Mouse (Mus musculus): ENCODE results near the gene Cacnb4.

Gene Cacnb4

DNA sequence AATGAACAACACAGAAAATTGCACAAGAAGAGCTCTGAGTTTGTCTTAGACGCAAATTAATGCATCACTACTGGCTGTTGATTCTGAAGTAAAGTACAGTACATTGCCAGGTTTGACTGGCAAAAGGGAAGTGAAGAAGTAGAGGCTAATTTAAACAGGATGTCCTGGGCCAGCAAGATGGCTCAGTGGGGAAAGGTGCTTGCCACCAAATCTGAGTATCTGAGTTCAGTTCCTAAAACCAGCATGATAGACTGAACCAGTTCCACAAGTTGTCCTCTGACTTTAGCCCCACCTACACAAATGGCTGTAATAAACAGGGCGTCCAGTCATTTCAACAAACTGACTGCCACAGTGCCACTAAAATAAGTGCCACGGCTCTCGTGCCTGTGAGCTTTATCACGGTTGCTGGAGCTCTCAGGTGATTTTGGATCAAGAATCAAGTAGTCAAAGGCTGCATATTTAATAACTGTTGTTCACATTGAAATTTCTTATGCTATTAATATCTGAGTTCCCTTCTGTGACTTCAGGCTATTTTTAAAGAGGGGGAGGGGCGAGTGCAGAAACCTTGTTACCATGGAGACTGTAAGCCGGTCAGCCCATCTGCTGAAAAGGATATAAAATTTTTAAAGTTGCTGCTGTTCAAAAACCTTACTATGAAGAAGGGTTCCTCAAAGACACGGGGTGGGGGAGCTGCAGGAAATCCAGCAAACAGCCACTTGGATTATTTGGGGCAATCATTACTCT lies 29.2 kb downstream of the Cacnb4 start:
- no peak for DNase-seq (ENCODE audit: low spot score)

DNA sequence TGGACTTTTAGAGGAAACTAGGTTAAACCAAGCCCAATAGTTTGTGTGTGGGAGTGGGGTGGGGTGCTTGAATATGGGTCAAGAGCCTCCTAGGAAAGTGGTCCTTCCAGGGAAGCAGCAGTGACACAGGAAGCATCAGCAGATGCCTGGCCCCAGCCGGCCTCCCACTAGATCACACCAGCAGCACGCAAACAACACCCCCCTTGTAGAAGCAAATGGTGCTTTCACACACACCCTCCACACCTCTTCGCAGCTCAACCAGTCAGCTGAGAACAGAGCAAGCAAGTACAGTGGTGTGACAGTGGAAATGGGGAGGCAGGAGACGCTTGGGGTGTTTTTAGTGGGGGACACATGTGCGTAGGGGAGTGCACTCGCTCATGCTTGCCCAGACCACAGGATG lies 33.0 kb downstream of the Cacnb4 start:
- DNase-seq (ENCODE audit: low spot score) = no peak

DNA sequence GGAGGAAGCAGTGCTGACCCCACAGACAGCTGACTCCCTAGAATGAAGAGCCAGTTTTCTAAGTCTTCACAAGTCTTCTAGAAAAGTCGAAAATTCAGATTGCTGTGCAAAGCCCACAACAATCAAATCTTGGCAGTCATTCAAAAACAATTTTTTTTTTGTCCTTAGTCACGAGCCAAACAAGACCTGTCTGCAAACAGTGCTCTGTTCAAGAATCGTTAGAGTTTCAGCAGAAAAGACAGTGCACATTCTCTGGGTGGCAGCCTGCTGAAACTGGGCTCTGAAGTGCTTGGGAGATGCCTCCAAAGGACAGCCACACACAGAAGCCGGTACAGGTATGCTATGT lies 37.1 kb downstream of the Cacnb4 start:
- no peak for DNase-seq (ENCODE audit: low spot score)

- no peak for DNase-seq (ENCODE audit: low spot score)
These were observed 37.6 kb downstream of the Cacnb4 start for GRCm38 (mm10) chr2:52638857-52639529.

GRCm38 (mm10) chr2:52638226-52638625 lies 38.4 kb downstream of the Cacnb4 start:
- no peak for DNase-seq (ENCODE audit: low spot score)

- no peak for DNase-seq (ENCODE audit: low spot score)
These were observed 40.6 kb downstream of the Cacnb4 start for GRCm38 (mm10) chr2:52636051-52636450.

DNA sequence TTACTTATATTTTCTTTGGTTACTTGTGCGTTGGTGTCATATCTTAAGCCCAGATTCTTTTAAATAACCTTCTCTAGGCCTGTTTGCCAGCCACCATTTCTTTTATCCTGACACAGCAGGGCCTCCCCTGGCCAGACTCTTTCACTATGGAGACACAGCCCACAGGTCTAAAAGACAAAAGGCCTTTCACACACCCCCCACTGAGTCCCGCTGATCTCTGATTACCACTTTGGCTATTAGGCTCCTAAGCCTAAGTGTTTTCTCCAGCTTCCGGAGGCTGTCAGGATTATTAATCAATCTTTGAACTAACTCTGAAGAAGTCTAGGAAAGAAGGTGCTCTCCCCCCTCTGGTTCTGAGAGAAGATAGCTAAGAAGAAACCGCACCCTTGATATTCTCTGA lies 41.3 kb downstream of the Cacnb4 start:
- DNase-seq (ENCODE audit: low spot score) = no peak

- DNase-seq (ENCODE audit: low spot score) = peak; percentile 4
These were observed 43.8 kb downstream of the Cacnb4 start for GRCm38 (mm10) chr2:52632880-52633279.

DNA sequence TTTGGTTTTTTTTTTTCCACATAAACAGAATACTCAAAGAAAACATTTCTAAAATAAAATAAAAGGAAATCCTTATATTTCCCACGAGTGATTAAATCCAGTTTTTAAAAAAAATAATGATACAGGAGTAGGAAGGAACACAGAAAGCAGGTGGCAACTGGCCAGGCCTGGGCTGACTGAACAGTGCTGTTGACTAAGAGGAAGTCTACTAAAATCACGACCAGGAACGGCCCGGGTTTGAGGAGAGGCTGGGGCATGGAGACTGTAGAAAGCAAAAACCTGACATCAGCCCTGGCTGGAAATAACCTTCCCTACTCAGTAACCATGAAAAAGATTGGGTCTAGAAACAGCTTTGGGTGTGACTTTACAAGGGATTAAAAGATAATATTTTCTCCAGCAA lies 48.4 kb downstream of the Cacnb4 start:
- DNase-seq (ENCODE audit: low spot score) = no peak

GRCm38 (mm10) chr2:52626266-52626665 lies 50.4 kb downstream of the Cacnb4 start:
- DNase-seq (ENCODE audit: low spot score) = no peak

DNA sequence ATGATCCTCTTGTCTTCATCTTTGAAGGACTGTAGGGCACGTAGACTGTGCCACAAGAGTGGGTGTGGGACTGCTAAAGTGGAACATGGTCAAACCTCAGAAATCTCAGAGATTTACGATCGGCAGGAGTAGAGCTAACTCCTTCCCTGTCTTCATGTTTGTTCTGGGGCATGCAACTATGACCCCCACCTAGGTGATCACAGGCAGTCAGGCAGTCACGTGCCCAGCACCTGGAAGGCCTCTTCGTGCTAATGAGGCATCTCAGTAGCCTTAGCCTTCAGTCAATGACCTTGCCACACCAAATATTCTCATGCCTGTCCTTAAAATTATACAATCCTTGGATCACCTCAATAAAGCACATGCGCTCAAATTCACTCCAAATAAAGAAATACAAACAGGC lies 50.9 kb downstream of the Cacnb4 start:
- no peak for DNase-seq (ENCODE audit: low spot score)

DNA sequence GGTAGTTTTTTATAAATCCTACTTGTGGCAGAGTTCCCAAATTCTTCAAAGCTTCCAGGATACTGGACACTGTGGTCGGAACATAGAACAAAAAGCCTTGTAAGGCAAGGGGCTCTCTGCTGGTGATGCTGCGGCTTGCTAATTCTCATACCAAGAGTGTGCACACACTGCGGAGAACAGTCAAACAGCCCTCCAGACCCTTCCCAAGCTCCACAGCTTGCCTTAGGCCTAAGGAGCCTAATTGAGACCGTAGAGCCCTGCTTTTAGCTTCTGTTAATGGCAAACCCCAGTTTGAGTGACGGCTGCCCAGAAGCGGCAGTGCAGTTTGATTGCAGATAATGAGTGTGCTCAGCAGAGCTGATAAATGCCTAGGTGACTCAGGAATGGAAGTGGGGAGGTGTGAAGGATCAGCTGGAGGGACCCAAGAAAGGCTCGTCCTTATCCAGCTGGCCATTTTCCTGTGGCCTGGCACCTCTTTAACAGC lies 52.7 kb downstream of the Cacnb4 start:
- no peak for DNase-seq (ENCODE audit: low spot score)

DNA sequence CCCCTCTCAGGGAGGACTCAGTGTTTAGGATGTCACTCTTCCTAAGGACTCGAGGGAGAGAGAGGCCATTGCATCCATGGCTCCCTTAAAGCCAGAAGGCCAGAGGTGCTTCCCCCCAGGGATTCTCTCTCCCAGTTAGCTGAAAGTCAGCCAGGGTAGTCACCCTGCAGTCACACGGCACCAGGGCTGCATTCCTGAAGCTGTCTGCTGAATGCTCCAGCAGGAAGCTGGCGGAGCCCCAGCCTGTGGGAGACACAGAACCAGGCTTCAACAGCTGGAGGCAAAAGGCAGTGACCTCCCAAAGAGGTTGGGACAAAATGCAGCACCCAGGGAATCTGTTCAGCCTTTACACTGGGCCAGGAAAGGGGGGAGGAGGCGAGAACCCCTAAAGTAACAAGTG lies 53.2 kb downstream of the Cacnb4 start:
- no peak for DNase-seq (ENCODE audit: low spot score)

DNA sequence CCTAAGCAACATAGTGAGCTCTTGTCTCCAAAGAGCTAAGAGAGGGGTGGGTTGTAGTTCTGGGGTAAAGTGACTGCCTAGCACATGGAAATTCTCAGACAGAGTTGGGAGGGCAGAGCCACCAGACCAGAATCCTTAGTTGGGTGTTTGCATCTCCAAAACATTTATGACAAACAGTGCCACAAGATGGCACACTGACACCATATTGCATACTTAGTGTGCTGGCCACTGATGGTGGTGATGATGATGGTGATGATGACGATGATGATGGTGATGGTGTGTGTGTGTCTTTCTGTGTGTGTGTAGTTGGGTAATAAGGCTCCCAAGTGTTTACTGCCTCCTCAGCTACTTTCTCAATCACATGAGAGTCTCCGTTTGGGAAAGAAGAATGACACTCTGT lies 54.0 kb downstream of the Cacnb4 start:
- no peak for DNase-seq (ENCODE audit: low spot score)

- no peak for DNase-seq (ENCODE audit: low spot score)
These were observed 57.1 kb downstream of the Cacnb4 start for GRCm38 (mm10) chr2:52619406-52619974.

DNA sequence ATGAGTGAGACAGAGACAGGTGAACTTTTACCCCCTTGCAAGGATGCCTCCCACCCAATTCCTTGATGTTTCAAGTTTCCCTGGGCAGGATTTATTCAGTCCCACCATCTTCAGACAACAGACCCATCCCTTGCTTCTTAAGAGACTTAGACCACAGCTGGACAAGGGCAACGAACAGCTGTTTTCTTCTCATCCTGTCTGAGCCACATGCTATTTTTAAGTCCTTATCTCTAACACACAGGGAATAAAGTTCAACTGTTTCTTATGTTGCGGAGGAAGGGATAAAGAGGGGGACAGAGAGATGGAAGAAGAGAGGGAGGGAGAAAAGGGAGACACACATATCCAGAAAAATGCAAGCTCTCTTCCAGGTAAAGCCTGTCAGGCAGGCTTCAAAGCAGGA lies 57.8 kb downstream of the Cacnb4 start:
- no peak for DNase-seq (ENCODE audit: low spot score)

- no peak for DNase-seq (ENCODE audit: low spot score)
These were observed 61.2 kb downstream of the Cacnb4 start for GRCm38 (mm10) chr2:52615429-52615828.

DNA sequence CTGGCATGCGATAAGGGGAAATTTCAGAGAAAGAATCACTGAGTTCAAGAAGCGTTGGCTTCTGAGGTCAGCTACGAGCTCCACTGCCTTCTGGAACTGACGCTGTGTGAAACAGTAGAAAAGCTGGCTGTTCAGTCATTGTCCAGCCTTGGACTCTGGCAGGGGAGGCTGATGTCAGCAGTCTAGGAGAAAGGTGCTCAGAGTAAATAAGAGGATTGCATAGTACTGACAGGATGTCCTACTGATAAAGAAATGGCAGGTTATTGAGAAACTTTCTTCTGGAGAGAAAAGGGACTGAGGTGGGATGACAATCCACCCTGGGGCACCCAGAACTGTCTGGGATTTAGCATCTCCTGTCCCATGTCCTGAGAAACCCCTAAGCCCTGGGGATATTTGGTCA lies 62.7 kb downstream of the Cacnb4 start:
- DNase-seq (ENCODE audit: low spot score) = no peak

DNA sequence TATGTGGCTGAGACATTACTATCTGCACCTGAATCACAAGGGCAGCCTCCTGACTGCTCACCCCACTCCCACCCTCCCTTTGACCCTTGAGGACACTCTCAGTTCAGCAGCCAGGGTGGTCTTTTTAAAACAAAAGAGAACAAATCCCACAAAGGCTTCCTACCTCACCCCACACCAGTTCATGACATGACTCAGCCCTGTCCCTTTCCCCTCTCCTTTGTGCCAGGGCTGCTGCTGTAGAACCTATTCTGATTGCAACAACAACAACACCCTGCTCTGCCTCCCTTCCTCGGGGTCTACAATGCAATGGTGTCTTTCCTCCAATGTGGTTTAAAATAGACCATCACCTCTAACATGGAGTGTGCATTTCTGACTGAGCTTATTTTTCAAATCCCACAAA lies 67.1 kb downstream of the Cacnb4 start:
- no peak for DNase-seq (ENCODE audit: low spot score)

DNA sequence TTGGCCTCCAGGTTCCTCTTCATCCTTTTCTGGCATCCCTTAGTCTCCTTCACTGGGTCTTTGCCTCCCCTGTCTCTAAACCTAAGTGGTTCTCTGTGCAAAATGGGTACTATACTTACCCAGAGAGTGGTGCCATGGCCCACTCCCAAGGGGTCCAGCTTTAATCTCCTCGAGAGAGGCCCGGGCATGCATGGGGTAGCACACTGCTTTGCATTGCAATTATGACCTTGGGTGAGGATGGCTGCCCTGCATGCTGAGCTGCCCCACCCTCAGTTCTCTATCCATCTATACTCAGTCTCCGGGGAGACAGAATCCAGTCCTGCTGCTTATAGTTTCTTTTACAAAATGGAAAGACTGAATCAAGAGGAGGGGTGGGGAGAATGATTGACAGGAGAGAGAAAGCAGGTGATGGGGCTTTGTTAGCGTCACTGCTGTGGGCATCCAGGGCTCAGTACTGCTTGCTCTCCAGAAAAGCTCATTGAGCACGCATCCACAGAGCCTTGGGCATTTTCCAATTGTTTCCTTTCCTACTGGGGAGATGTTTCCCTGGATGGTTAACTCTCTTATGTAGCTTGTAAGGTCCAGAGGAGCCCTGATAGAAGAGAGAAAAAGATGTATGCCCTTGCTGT lies 68.7 kb downstream of the Cacnb4 start:
- no peak for DNase-seq (ENCODE audit: low spot score)

DNA sequence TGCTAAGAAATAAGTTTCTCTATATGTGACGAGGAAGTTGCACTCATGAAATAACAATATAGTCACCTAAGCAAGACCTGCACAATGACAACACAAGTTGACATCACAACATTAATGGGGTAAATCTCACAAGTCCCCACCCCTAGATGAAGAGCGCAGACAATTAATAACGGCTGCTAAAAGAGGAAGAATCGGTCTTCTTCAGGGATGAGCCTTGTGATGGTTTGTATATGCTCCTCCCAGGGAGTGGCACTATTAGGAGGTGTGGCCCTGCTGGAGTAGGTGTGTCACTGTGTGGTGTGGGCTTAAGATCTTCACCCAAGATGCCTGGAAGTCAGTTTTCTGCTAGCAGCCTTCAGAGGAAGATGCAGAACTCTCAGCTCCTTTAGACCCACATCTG lies 70.3 kb downstream of the Cacnb4 start:
- no peak for DNase-seq (ENCODE audit: low spot score)

GRCm38 (mm10) chr2:52605321-52605720 lies 71.3 kb downstream of the Cacnb4 start:
- peak; percentile 27 for DNase-seq (ENCODE audit: low spot score)

GRCm38 (mm10) chr2:52604651-52605020 lies 72.0 kb downstream of the Cacnb4 start:
- no peak for DNase-seq (ENCODE audit: low spot score)

Data from T-cell, adult 2 months (primary cell).